Mouse (Mus musculus): ENCODE data around the gene Hand1.

- TF ChIP-seq CTCF (IDR thresholded peaks at IDR 0.05; ENCODE audit: low read depth) (no peak), EP300 (IDR thresholded peaks at IDR 0.05; ENCODE audit: low read depth) (no peak)
Observed at GRCm38 (mm10) chr11:57876157-57876556, 43.5 kb upstream of the Hand1 start.

Measured in liver, postnatal 0 days (tissue).